Mouse (Mus musculus) A20 (cell line): Measurements from ENCODE around the gene Cers5.
"Not testable (repeated sequence)": the region's sequence is repeated elsewhere in the genome, so short reads cannot be mapped to it uniquely, and the experiment has no call there.

Experiments used
- DNase-seq: peaks from one replicate; pipeline ENCODE4 v3.0.0-alpha.2; 2011; ENCODE audit warnings: low read depth, low spot score

The Cers5 gene

DNA sequence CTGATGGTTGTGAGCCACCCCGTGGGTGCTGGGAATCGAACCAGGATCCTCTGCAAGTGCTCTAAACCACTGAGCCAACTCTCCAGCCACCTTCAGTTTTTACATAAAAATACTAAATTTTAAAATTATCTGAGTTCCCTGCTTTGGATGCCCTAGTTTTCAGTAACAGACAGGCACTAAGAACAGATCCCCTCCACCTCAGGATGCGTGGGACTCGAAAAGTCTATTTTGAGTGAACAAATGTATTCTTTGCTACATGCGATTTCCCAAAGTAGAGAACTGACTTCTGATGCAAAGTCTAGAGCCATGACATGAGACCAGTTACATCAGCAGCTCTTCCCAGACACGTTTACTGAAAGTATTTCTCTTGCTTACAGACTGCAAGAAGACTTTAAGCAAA, 17.8 kb upstream of the Cers5 start:
- no peak for DNase-seq

DNA sequence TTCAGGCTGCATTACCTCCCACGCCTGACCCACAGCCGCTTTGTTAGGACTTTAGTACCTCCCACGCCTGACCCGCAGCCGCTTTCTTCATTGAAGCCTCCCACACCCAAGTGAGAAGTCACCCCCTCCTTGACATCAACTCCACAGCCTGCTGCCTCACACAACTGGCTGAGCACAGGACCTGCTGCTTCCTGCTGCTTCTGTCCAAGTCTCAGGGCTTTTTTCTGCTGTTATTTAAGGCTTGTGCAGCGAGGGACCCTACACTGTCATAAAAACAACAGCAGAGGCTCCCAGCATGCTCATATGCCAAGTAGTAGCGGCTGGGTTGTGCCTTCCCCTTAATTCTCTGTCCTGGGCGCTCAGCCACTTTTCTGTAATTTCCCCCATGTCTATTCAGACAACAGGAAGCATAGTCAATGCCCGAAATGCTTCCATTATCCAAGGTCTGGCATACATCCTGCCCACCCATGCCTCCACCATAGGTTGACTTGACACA, 15.0 kb upstream of the Cers5 start:
- DNase-seq, result no peak

DNA sequence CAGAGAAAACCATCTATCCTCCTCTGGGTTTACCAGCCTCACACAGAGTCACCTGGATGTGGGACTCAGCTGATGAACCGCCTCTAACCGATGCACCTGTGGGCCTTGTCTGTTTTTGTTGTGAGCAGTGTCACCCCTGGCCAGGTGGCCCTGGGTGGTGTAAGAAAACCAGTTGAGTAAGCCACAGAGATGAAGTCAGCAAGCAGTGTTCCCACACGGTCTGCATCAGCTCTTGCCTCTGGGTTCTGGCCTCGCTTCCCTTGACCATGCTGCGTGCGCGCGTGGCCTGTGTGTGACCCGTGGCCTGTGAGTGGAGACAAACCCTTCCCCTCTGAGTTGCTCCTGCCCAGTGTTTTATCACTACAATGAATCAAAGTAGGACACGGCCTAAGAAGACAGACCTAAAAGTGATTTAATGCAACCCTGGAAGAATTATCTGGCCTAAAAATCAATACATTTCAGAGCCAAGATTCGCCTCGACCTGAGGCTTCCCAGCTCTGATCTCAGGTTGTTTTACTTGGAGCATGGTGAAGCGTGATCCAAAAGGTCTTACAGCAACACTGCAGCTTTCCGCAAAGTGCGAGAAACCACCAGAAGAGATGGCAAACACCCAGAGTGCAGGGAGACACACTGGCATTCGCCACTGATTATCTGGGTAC, 6.1 kb upstream of the Cers5 start:
- no peak for DNase-seq

DNA sequence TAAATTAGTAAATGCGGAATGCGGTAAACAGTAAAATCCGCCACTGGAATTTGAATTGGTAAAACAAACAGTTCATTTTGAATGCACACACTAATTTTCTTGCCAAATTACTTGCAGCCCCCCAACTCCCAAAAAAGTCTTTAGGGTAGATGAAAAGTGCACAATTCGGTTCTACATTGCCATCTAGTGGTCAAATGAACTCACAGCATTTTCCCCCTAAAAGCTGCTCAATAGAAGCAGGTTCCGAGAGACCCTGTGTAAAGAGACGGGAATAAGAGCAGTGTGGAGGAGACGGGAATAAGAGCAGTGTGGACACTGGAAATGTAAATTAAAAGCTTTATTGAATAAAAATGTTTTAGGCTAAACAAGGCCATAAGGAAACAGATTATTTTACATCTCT, 5.5 kb upstream of the Cers5 start:
- DNase-seq, result peak; percentile 53

DNA sequence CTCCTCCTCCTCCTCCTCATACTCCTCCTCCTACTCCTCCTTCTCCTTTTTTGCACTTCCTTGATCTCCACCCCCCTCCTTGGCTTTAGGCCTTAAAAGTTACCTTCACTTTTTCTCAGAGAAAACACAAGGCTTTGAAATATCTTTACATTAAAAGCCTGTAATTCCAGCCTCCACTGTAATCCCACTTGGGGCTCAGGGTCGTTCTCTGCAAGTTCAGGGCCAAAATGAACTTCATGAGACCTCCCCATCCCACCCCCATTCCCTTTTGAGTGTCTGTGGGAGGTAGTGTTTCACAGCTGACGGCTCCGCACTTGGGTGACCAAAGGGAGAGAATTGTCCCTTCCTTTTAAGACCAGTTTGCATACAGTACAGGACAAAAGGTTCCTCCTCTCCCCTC, 240 bp upstream of the Cers5 start:
- no peak for DNase-seq

DNA sequence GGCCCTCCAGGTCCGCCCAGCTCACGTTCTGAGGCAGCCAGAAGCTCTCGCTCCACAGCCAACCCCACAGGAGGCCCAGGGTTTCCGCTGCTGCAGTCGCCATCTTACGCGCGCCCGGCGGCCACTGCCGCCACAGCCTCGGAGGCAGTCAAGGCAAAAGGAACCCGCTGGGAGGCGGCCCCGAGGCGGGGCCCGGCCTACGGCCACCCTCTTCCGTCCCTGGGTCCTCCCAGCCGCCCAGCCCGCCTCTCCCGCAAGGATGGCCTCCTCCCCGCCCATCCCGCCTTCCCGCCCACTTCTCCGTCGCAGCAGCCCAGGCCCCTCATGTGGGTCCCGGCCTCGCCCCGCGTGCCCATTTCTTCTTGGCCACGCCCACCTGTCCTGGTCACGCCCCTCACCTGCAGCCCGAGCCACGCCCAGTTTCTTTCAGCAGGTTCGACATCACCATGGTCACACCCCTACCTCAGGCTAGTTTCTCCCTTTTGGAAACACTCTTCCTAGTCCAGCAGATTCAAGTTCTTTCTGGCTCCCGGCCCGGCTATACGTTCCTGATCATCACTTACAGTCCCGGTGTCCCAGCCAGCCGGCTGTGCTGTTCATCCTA, 306 bp downstream of the Cers5 start:
- DNase-seq, result peak; percentile 98

DNA sequence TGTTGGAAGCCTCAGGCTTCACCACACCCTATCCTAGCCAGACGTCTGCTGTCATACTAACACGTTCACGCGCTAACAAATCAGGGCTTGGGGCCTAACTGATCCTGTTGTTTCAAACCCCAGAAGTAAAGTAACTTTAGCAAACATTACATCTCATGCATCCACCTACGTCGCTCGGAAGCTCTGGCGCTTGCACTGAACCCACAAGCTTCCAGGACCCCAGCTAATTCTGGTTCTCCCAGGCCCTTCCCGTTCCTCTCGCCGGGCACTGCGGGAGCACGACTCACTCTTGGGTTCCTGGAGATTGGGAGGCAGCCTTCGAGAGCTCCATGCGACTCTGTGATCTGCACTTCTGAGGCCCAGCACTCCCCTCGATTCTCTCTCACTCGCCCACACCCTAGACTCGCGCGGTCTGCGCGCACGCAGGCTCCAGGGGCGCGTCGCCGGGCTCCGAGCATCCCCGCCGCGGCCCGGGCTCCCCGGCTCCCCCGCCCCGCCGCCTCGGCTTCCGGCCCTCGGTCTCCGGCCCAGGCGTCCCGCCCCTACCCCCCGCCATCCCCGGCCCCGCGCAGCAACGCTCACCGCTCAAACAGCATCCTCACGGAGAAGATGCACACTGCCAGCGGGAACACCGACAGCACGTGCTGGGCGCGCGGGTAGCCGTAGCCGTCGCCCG, 946 bp downstream of the Cers5 start:
- DNase-seq, result peak; percentile 73

DNA sequence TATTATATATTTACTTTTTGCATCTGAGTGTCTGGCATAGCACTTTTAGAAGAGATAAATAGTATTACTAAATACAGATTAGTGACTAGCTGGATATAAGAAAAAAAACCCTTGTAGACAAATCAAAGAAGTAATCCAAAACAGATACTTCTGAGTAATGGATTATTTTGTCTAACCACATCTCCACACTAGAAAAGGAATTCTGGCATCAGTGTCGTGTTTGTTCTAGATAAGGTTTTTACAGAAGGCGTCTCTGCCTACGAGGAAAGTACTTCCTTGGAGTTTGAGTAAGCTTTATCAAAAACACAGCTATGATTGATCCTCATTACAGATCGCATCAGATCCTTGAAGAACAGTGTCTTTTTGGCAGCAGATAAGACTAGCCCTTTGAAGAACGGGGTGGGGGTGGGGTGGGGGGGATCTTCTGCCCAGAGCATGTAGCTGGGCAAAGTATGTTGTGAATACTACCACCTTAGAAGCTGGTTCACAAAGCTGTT, 1.6 kb downstream of the Cers5 start:
- DNase-seq, result no peak

DNA sequence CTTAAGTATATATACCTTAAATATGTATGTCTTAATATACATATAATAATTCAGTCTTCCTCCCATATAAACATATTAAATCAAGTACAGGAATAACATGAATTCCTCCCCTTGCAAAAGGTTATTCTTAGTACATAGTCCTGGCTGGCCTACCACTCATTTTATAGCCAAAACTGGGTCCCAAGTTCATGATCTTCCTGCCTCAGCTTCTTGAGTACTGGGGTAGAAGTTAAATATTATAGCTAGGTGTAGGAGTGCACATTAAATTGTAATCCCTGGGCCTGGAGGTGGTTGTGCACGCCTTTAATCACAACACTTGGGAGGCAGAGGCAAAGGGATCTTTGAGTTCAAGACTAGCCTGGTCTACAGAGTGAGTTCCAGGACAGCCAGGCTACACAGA, 3.9 kb downstream of the Cers5 start:
- DNase-seq, result no peak

DNA sequence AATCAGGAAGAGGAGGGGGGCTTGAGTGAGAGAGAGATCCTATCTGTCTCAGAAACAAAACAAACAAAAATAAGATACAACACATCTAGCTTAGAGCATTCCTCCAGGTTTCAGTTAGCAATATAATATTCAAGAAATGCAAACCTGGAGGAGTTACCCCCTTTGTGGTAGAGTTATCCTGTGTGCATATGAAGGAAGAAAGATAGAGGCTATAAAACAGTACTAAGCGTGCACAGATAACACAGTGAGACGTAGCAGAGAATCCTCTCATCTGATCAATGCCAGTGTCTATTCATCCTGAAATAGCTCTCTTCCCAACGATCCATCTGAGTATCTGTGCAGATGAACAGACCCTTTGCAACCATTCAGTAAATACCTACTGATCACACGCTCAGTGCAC, 5.2 kb downstream of the Cers5 start:
- DNase-seq, result no peak

DNA sequence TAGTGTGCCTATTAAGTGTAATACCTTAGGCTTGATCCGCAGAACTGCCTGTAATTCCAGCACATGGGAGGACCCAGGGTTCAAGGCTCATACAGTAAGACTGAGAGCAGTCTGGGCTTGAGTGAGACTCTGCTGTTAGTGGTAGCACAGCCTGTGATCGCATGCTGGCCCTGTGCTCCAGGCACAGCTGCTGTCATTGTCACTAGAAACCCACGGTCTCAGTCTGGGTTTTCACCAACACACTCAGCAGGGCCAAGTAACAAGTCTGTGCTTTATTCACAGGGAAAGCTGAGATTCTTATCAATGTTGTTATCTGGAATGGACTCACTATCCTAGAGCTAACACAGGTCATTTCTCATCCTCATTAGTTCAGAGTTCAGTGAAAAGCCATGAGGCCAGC, 18.5 kb downstream of the Cers5 start:
- no peak for DNase-seq

DNA sequence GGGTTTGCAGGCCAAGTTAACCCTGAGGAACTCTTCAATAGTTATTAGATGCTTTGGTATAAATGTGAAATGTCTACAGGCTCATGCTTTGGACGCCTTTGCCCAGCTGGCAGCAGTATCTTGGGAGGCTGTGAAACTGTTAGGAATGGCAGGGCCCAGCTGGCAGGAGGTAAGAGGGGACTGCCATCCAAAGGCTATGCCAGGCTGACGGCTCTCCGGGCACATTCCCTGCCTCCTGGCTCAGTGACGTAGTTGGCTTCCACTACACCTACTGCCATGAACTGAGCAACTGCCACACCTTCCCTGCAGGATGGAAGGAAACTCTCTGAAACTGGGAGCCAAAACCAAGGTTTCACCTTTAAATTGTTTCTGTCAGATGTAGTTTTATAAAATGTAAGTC, 32.5 kb downstream of the Cers5 start:
- no peak for DNase-seq

DNA sequence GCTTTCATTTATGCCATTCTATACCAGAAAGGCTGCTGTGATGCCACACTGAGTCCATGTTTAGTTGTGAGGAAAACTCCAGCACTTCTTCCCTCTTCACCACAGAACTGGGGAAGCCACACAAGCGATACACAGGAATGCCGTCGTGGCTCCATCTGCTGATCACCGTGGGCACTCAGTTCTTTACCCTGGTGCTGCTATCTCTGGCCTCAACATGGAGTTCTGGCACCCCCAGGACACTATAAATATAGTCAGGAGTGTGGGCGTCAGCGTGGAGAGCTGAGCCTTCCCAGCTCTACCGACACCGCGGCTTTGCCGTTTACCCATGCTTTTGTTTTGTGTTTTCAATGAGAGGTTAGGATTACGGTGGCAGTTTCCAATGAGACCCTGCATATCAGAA, 36.0 kb downstream of the Cers5 start:
- no peak for DNase-seq

DNA sequence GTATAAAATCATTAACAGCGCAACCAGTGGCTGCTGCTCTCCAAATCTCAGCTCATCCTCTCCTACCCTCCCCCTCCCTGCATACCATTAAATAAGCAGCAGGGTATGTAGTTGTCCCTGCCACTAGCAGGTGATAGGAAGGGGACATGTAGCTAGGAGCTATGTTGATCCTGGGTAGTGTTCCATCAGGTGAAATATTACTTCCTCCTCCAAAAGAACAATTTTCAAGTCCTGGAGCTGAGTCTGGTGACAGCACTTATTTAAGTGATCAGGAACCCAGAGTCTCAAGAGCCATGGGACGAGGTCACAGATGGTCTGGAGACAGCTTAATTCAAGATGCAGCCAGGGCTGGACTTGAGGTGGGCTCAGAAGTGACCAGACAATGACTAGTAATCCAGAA, 37.1 kb downstream of the Cers5 start:
- no peak for DNase-seq

DNA sequence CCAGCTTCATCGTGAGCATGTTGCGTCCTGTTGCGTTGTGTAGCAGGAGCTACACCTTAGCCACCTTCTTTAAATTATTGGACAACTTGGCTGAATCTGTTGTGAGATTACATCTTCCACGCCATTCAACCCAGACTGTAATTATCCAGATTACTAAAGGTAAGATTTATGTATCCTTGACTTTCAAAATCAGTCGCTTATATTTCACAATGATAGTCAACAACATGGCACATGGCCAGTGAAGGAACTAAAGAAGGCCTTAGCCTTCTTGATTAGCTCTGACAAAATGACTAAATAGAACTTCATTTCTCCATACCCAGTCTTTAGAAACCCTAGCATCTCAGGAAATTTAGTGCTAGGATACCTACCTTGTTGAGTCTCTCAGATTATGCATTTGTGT, 39.5 kb downstream of the Cers5 start:
- no peak for DNase-seq

DNA sequence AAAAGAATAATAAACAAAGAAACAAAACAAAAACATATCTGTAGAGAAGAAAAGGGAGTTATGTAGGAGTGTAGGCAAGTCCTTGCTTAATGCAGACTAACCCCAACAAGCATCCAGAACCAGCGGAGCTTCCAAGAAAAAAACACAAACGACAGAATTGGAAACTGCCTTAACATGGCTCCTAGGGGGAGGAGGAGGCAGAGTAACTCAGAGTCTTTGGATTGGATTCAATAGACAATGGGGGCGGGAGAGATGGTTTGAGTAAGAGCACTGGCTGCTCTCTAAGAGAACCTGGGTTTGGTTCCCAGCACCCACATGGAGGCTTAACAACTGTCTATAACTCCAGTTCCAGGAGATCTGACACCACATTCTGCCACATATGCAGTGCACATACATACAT, 41.0 kb downstream of the Cers5 start:
- no peak for DNase-seq

DNA sequence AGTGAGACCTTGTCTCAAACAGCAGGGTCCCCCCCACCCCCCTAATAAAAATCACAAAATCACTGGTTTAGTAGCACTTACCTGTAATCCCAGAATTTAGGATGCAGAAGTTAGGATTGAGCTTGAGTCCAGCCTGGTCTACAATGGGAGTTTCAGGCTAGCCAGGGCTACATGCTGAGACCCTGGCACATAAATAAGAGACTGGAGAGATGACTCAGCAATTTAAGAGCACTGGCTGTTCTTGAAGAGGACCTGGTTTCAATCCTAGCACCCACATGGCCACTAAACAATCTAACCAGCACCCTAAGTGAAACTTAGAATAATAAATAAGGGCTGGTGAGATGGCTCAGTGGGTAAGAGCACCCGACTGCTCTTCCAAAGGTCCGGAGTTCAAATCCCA, 41.5 kb downstream of the Cers5 start:
- DNase-seq, result no peak

DNA sequence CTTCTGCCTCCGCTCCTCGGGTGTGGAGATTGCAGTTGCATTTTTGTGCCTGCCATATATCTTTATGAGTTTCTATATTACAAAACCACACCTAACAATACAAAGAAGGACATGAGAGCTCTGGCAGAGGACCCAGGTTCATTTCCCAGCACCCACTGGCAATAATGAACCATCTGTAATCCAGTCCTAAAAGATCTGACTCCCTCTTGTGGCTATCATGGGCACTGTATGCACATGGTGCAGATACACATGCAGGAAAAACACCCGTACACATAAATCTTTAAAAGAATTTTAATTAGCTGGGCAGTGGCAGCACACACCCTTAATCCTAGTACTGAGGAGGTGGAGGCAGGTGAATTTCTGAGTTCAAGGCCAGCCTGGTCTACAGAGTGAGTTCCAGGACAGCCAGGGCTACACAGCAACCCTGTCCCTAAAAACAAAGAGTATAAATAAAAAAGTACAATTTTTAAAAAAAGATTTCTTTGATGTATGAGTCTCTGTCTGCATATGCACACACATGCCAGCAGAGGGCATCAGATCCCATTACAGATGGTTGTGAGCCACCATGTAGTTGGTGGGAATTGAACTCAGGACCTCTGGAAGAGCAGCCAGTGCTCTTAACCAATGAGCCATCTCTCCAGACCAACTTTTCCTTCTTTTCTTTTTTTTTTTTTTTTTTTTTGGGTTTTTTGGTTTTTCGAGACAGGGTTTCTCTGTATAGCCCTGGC, 43.5 kb downstream of the Cers5 start:
- no peak for DNase-seq

DNA sequence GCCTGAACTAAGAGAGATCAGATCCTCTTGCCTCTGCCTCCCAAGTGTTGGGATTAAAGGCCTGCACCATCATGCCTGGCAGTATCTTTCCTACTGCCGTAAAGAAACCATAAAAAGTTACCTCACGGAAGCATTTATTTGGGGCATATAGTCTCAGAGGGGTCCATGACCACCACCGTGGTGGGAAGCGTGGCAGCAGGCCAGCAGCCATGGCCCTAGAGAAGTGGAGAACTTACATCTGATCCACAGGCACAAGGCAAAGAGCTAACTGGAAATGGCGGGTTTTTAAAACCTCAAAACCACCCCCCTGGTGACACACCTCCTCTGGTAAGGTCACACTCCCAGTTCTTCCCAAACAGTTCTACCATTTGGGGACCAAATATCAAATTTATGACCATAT, 44.5 kb downstream of the Cers5 start:
- no peak for DNase-seq

DNA sequence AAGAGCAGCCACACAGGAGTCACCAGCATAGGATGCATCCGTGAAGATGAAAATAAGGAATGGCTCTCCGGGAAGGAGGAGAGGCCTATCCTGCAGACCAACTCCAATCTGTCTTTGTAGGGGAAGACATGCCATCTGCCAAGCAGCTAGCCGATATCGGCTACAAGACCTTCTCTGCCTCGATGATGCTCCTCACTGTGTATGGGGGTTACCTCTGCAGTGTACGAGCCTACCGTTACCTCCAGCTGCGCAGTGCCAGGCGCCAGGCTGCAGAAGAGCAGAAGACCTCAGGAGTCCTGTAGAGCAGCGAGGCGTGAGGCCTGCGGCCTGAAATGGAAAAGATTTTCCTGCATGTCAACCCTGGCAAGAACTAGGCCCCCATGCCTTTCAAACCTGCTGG, 45.2 kb downstream of the Cers5 start:
- no peak for DNase-seq

DNA sequence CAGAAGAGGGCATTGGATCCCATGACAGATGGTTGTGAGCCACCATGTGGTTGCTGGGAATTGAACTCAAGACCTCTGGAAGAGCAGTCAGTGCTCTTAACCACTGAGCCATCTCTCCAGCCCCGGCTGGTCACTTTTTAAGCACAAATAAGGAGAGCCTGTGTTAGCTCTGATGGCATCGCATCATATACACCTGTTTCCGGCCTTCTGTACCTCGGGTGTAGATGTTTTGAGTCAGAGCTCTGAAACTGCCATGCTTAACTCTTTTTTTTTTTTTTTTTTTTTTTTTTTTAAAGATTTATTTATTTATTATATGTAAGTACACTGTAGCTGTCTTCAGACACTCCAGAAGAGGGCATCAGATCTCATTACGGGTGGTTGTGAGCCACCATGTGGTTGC, 45.6 kb downstream of the Cers5 start:
- DNase-seq, result not testable (repeated sequence)

DNA sequence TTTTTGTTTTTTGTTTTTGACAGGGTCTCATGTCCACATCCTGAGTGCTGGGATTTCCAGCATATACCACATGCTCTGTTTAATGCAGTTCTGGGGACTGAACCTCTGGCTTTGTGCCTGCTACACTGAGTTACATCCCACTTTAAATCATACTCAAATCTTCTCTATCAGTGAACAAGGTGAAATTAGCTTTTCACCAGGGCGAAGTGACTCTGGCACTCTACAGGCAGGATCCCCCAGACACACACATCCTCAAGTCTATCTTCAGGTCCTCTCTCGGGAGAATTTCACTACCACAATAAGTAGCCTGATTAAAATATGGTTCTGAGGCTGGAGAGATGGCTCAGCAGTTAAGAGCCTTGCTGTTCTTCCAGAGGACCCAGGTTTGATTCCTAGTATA, 46.1 kb downstream of the Cers5 start:
- DNase-seq, result no peak
